Mouse (Mus musculus) megakaryocyte-erythroid progenitor cell, adult 5-6 weeks (primary cell): Measurements from ENCODE around the gene Gm21721. TPM values are rescaled to one million over a fixed set of nuclear protein-coding genes. Genes with fewer than 3 reads are reported as not detected.
"Not testable (repeated sequence)": the region's sequence is repeated elsewhere in the genome, so short reads cannot be mapped to it uniquely, and the experiment has no call there.

Experiments used
- ATAC-seq: replicated peaks from 2 replicates; pipeline ENCODE4 v1.8.0; 2016; ENCODE audit warnings: mild to moderate bottlenecking, inconsistent platforms; ENCODE audit not compliant: severe bottlenecking, poor library complexity, low FRiP score, low TSS enrichment
- total RNA-seq, 2 experiments: library from RNA; stranded (forward) in 1 of 2; stranded (reverse) in 1 of 2; fragments of 200-1000, 215-1000 nt in 1 of 2; fragments of >200 nt in 1 of 2; fragmentation: Nextera tagmentation in 1 of 2; gene quantifications; 2 replicates each; pipeline ENCODE4 v1.2.3; 2014 to 2017

The Gm21721 gene
- total RNA-seq (2014; fragmentation: Nextera tagmentation) = not detected in 2 replicates
- not detected in 2 replicates for total RNA-seq (2017)

DNA sequence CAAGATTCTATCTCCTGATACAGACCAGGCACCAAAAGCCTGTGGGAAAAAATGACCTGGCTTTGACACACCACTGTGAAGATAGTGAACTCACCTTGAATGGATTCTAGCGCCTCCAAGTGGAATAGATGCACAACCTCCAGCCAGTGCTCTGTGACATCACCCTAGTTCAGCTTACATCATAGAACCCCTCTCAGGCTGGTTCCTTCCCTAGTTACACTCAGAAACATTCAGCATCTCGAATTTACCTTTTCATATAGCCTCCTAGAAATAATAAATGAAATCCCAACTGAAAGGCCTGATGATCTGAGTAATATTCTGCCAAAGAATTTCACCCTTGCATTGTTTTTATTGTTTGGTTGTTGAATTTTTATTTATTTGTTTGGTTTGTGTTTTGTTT, at the start of gene Gm21721:
Gm21721 (minus strand) TSS at position 101 of the 400 bp plus-strand sequence.
- not testable (repeated sequence) for ATAC-seq

Other genes starting within 250 kb of the Gm21721 start
- not detected in 2 replicates for gene Gm21292, start 68.3 kb downstream of the Gm21721 start, total RNA-seq (2014; fragmentation: Nextera tagmentation)
- not detected in 2 replicates for gene Gm21292, start 68.3 kb downstream of the Gm21721 start, total RNA-seq (2017)
- gene Gm21812, start 145.0 kb upstream of the Gm21721 start, total RNA-seq (2014; fragmentation: Nextera tagmentation) = not detected in 2 replicates
- not detected in 2 replicates for gene Gm21812, start 145.0 kb upstream of the Gm21721 start, total RNA-seq (2017)
- not detected in 2 replicates for gene Gm21874, start 214.0 kb upstream of the Gm21721 start, total RNA-seq (2014; fragmentation: Nextera tagmentation)
- gene Gm21874, start 214.0 kb upstream of the Gm21721 start, total RNA-seq (2017) = not detected in 2 replicates